ENCODE assay signal across 22 mouse cellular contexts in the genomic region with DNA sequence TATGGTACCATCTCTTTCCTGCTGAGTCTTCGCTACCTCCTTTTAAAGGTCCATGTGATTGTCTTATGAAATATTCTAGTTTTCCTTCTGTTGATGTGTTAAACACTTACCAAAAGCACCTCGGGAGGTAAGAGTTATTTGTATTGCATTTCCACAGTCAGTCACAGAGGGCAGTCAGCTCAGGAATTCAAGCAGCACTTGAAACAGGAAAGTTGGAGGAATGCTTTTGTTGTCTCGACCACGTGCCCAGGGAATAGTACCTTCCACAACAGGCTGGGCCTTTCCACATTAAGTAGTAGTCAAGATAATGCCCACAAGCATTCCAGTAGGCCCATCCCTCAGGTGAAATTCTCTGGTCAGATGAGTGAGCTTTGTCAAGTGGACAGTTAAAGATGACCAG. TPM values are rescaled to one million over a fixed set of nuclear protein-coding genes. Genes with fewer than 3 reads are reported as not detected.
DNase-seq lines count a peak whose midpoint lies in the region; ATAC-seq and TF ChIP-seq lines count a peak whose summit lies in the region.
"Had no signal": no experiment of that assay in that cellular context is flagged by ENCODE, and none has a peak within 500 bp of the region (broad histone marks: within the 10 kb centered on the region; RNA-seq: fewer than 3 reads in every experiment).

No protein-coding gene starts in this region.

- no peaks in the 10 kb centered on the region for H3K4me1 ChIP-seq in heart, adult 2 months (ENCODE audit: control insufficient read depth, insufficient read depth, low read length)
- H3K4me1 ChIP-seq in heart, postnatal 0 days (ENCODE audit: control insufficient read depth, insufficient read depth), result peaks cover 3% of the 10 kb centered on the region; the same call in 1 of the 2 replicates
- no peaks in the 10 kb centered on the region for H3K4me1 ChIP-seq in embryonic facial prominence, embryonic 14.5 days (ENCODE audit: control insufficient read depth, insufficient read depth, low read length)
- H3K4me1 ChIP-seq in liver, embryonic 11.5 days (replicated peaks; ENCODE audit: control insufficient read depth, insufficient read depth, low read length), result no peaks in the 10 kb centered on the region
- H3K4me1 ChIP-seq: hindbrain, embryonic 13.5 days; kidney, embryonic 15.5 days; neural tube, embryonic 12.5 days had no signal

- no peaks in the 10 kb centered on the region for H3K9me3 ChIP-seq in heart, postnatal 0 days (replicated peaks; ENCODE audit: control insufficient read depth, low read length)
- H3K9me3 ChIP-seq in embryonic facial prominence, embryonic 14.5 days (ENCODE audit: control insufficient read depth, low read length), result no peaks in the 10 kb centered on the region
- no peaks in the 10 kb centered on the region for H3K9me3 ChIP-seq in liver, embryonic 11.5 days (ENCODE audit: control insufficient read depth, low read length)
- H3K9me3 ChIP-seq: hindbrain, embryonic 13.5 days; kidney, embryonic 15.5 days; megakaryocyte, embryonic 14.5 days; neural tube, embryonic 12.5 days had no signal

- TF ChIP-seq EP300 in heart, adult 2 months (IDR thresholded peaks at IDR 0.05; ENCODE audit: insufficient read depth, low read depth, low read length), result no peak
- TF ChIP-seq EP300 in heart, postnatal 0 days (IDR thresholded peaks at IDR 0.05; ENCODE audit: low read depth), result no peak

- no peaks in the 10 kb centered on the region for H3K27me3 ChIP-seq in heart, adult 2 months (ENCODE audit: control insufficient read depth, insufficient read depth, low read length)
- no peaks in the 10 kb centered on the region for H3K27me3 ChIP-seq in heart, postnatal 0 days (ENCODE audit: control insufficient read depth, insufficient read depth, low read length)
- no peaks in the 10 kb centered on the region for H3K27me3 ChIP-seq in embryonic facial prominence, embryonic 14.5 days (replicated peaks; ENCODE audit: control insufficient read depth, insufficient read depth, low read length)
- no peaks in the 10 kb centered on the region for H3K27me3 ChIP-seq in liver, embryonic 11.5 days (replicated peaks; ENCODE audit: control insufficient read depth, insufficient read depth, low read length)
- H3K27me3 ChIP-seq: CH12.LX; hindbrain, embryonic 13.5 days; kidney, embryonic 15.5 days; neural tube, embryonic 12.5 days had no signal

- no peak for TF ChIP-seq POLR2A in heart, adult 2 months (IDR thresholded peaks at IDR 0.05; ENCODE audit: insufficient read depth, low read depth, low read length)

- intact Hi-C loops in heart, adult 2 months (cut with DNase I), result no loop called here
- intact Hi-C loops in heart, postnatal 14 days (cut with DNase I), result no loop called here

- H3K4me3 ChIP-seq in heart, adult 2 months, result no peak overlapping the region
- no peak overlapping the region for H3K4me3 ChIP-seq in heart, postnatal 0 days (ENCODE audit: low read depth, low read length)
- H3K4me3 ChIP-seq in embryonic facial prominence, embryonic 14.5 days (ENCODE audit: low read depth, low read length), result no peak overlapping the region
- H3K4me3 ChIP-seq in liver, embryonic 11.5 days (ENCODE audit: low read depth, low read length), result no peak overlapping the region
- H3K4me3 ChIP-seq: hindbrain, embryonic 13.5 days; kidney, embryonic 15.5 days; megakaryocyte, embryonic 14.5 days; neural tube, embryonic 12.5 days had no signal

- H3K36me3 ChIP-seq in heart, adult 2 months (ENCODE audit: control insufficient read depth, insufficient read depth, low read length), result no peaks in the 10 kb centered on the region
- H3K36me3 ChIP-seq in heart, postnatal 0 days (replicated peaks; ENCODE audit: control insufficient read depth, insufficient read depth, low read length), result peaks cover 37% of the 10 kb centered on the region
- H3K36me3 ChIP-seq in embryonic facial prominence, embryonic 14.5 days (ENCODE audit: control insufficient read depth, insufficient read depth, low read length), result peaks cover 72% of the 10 kb centered on the region
- 0 out of 2 replicates have a peak, but pooled peaks cover 2% of the 10 kb centered on the region for H3K36me3 ChIP-seq in liver, embryonic 11.5 days (ENCODE audit: control insufficient read depth, insufficient read depth, low read length)

- no peak for TF ChIP-seq CTCF in heart, adult 2 months (IDR thresholded peaks at IDR 0.05)
- peak; percentile 37 for TF ChIP-seq CTCF in heart, postnatal 0 days (IDR thresholded peaks at IDR 0.05; ENCODE audit: low read depth)

- ATAC-seq in heart, postnatal 0 days (ENCODE audit: insufficient read depth, low read depth), result peak; percentile 76
- ATAC-seq in embryonic facial prominence, embryonic 14.5 days (ENCODE audit: low read depth), result no peak
- no peak for ATAC-seq in liver, embryonic 11.5 days (replicated peaks; ENCODE audit: low FRiP score)
- ATAC-seq: activated CD4-positive, CD25-positive, alpha-beta regulatory T cell, adult 4 months; intestine, embryonic 16.5 days had no signal

- H3K79me2 ChIP-seq in heart, adult 2 months (replicated peaks; ENCODE audit: control insufficient read depth, insufficient read depth, low read length), result no peaks in the 10 kb centered on the region

- 33% methylated on average over 4 of the region's 4 CpGs for WGBS in heart, adult 2 months
- WGBS in heart, postnatal 0 days, result 28% methylated on average over 4 of the region's 4 CpGs
- WGBS in embryonic facial prominence, embryonic 14.5 days, result 48% methylated on average over 4 of the region's 4 CpGs
- 46% methylated on average over 4 of the region's 4 CpGs for WGBS in liver, embryonic 11.5 days

- DNase-seq in heart, adult 11 months, result peak; percentile 24
- DNase-seq in heart, adult 2 months, result no peak
- DNase-seq in heart, postnatal 0 days (ENCODE audit: low spot score), result peak; percentile 57
- no peak for DNase-seq in heart, postnatal 14 days
- DNase-seq in ES-CJ7 (ENCODE audit: low read depth, low spot score), result peak; percentile 41
- DNase-seq in embryonic facial prominence, embryonic 14.5 days (ENCODE audit: low spot score), result peak; percentile 8
- DNase-seq in urinary bladder, adult 18-20 months (ENCODE audit: low spot score in 2 of 2), result no peak
- no peak for DNase-seq in liver, embryonic 11.5 days (ENCODE audit: low spot score)
- DNase-seq: adrenal gland, postnatal 14 days; cerebellum, adult 18-20 months; cerebellum, postnatal 36 days; gastrocnemius, postnatal 10 days; spleen, adult 18-20 months; thymus, adult 2 months had no signal

- H3K9ac ChIP-seq in heart, adult 2 months (ENCODE audit: low read depth, low read length), result no peak overlapping the region
- H3K9ac ChIP-seq in heart, postnatal 0 days (replicated peaks; ENCODE audit: low read depth, low read length), result no peak overlapping the region
- H3K9ac ChIP-seq in embryonic facial prominence, embryonic 14.5 days (ENCODE audit: low read depth, low read length), result no peak overlapping the region
- H3K9ac ChIP-seq in liver, embryonic 11.5 days (ENCODE audit: low read depth, low read length), result no peak overlapping the region
- H3K9ac ChIP-seq: hindbrain, embryonic 13.5 days; kidney, embryonic 15.5 days; liver, embryonic 14.5 days; neural tube, embryonic 12.5 days had no signal

- no peak overlapping the region for H3K4me2 ChIP-seq in heart, postnatal 0 days (ENCODE audit: low read depth, low read length)
- no peak overlapping the region for H3K4me2 ChIP-seq in embryonic facial prominence, embryonic 14.5 days (ENCODE audit: low read depth, low read length)
- H3K4me2 ChIP-seq in liver, embryonic 11.5 days, result no peak overlapping the region
- H3K4me2 ChIP-seq: hindbrain, embryonic 13.5 days; kidney, embryonic 15.5 days; neural tube, embryonic 12.5 days had no signal

- no peak overlapping the region for H3K27ac ChIP-seq in heart, adult 2 months
- H3K27ac ChIP-seq in heart, postnatal 0 days (ENCODE audit: low read depth), result peak overlapping the region; percentile 30; the same call in 1 of the 2 replicates
- H3K27ac ChIP-seq in embryonic facial prominence, embryonic 14.5 days (replicated peaks; ENCODE audit: low read depth, low read length), result no peak overlapping the region
- no peak overlapping the region for H3K27ac ChIP-seq in liver, embryonic 11.5 days (ENCODE audit: low read depth, low read length)
- H3K27ac ChIP-seq: hindbrain, embryonic 13.5 days; kidney, embryonic 15.5 days; liver, embryonic 14.5 days; neural tube, embryonic 12.5 days had no signal

RNA-seq across cellular contexts. Expression of a gene that starts 52.9 kb away (rescaled TPM):
- total RNA-seq in heart, adult 2 months (2021), result 1 to 10 TPM; 7.0 to 8.1 TPM
- polyA plus RNA-seq in heart, adult 2 months (2012; rRNA removed), result 10.2 and 14.5 TPM in 2 replicates
- 10.0 and 17.9 TPM in 2 replicates for total RNA-seq in heart, postnatal 0 days (2014; rRNA removed; ENCODE audit: low replicate concordance)
- polyA plus RNA-seq in heart, postnatal 0 days (2015; fragmentation: Nextera tagmentation; extraction: Ambion mirVana), result 10.0 and 12.0 TPM in 2 replicates
- 1 to 10 TPM; 9.8 to 9.9 TPM for total RNA-seq in heart, postnatal 14 days (2021)
- polyA plus RNA-seq in embryonic facial prominence, embryonic 14.5 days (2014; fragmentation: Nextera tagmentation; extraction: Ambion mirVana), result 19.8 and 23.0 TPM in 2 replicates
- 10.8 and 11.9 TPM in 2 replicates for polyA plus RNA-seq in liver, embryonic 11.5 days (2014; fragmentation: Nextera tagmentation; extraction: Ambion mirVana)

Comparison
In these comparisons a context has a peak if more than half of its experiments do, and no peak if none do; other contexts are left out.
1. DNase-seq: peak in heart, adult 11 months (single experiment), heart, postnatal 0 days (single experiment), ES-CJ7 (single experiment) and embryonic facial prominence, embryonic 14.5 days (single experiment); none in heart, adult 2 months (0 of 2), heart, postnatal 14 days (0 of 2), urinary bladder, adult 18-20 months (0 of 2) and liver, embryonic 11.5 days (single experiment).